Mouse (Mus musculus) liver, embryonic 12.5 days (tissue): ENCODE data around the gene Tiam1. TPM values are rescaled to one million over a fixed set of nuclear protein-coding genes. Genes with fewer than 3 reads are reported as not detected.

Source experiments
- ATAC-seq: fragments of 200-750 bp; cut with Nextera tagmentation; 2 replicates; pipeline ENCODE4 v1.8.0; 2017; ENCODE audit warnings: moderate number of reproducible peaks, mild to moderate bottlenecking, moderate library complexity
- H3K27ac ChIP-seq: fragments of 300-500 bp; sonication (generic); 2 replicates; pipeline ENCODE4 v1.5.1; 2016; ENCODE audit warnings: mild to moderate bottlenecking
- H3K27me3 ChIP-seq: fragments of 300-500 bp; sonication (generic); replicated peaks from 2 replicates; pipeline ENCODE4 v1.6.1; 2016; ENCODE audit warnings: mild to moderate bottlenecking, moderate library complexity
- H3K36me3 ChIP-seq: fragments of 300-500 bp; sonication (generic); 2 replicates; pipeline ENCODE4 v1.6.1; 2016; ENCODE audit warnings: mild to moderate bottlenecking, moderate library complexity
- H3K4me1 ChIP-seq: fragments of 300-500 bp; sonication (generic); 2 replicates; pipeline ENCODE4 v1.6.1; 2016
- H3K4me2 ChIP-seq: fragments of 300-500 bp; sonication (generic); 2 replicates; pipeline ENCODE4 v1.6.1; 2016; ENCODE audit warnings: mild to moderate bottlenecking, moderate library complexity
- H3K4me3 ChIP-seq: fragments of 300-500 bp; sonication (generic); 2 replicates; pipeline ENCODE4 v1.5.1; 2016; ENCODE audit warnings: mild to moderate bottlenecking, moderate library complexity
- H3K9ac ChIP-seq: fragments of 300-500 bp; sonication (generic); 2 replicates; pipeline ENCODE4 v1.6.1; 2016; ENCODE audit warnings: mild to moderate bottlenecking, moderate library complexity
- H3K9me3 ChIP-seq: fragments of 300-500 bp; sonication (generic); replicated peaks from 2 replicates; pipeline ENCODE4 v1.6.1; 2016; ENCODE audit warnings: mild to moderate bottlenecking, moderate library complexity
- WGBS: fragments of 180-500 bp; shearing (Covaris S2); methylation state at CpG from one replicate; pipeline ENCODE4 v1.1.7; 2016; ENCODE audit not compliant: insufficient replicate concordance; 5-methylcytosine and 5-hydroxymethylcytosine counted together
- polyA plus RNA-seq: library from polyadenylated mRNA; unstranded; fragments of >200 nt; fragmentation: Nextera tagmentation; extraction: Ambion mirVana; gene quantifications from 2 replicates; pipeline ENCODE4 v1.2.1, GENCODE M21; 2016

Tiam1 gene
- polyA plus RNA-seq, 1 experiment from 2014 or later, result 9.7 TPM

GRCm38 (mm10) chr16:89874012-89874704 lies 269.4 kb downstream of the Tiam1 start:
- 60% methylated on average over 15 of the region's 15 CpGs for WGBS
- H3K9me3 ChIP-seq, result no peaks in the 10 kb centered on the region
- no peak overlapping the region for H3K27ac ChIP-seq
- no peaks in the 10 kb centered on the region for H3K27me3 ChIP-seq
- peaks cover 32% of the 10 kb centered on the region for H3K4me1 ChIP-seq
- no peak for ATAC-seq
- no peak overlapping the region for H3K9ac ChIP-seq
- no peak overlapping the region for H3K4me3 ChIP-seq
- no peak overlapping the region for H3K4me2 ChIP-seq
- H3K36me3 ChIP-seq, result peaks cover 6% of the 10 kb centered on the region

- peaks cover 9% of the 10 kb centered on the region for H3K36me3 ChIP-seq
- peak overlapping the region; percentile 27; the same call in 1 of the 2 replicates for H3K9ac ChIP-seq
- no peaks in the 10 kb centered on the region for H3K9me3 ChIP-seq
- H3K27ac ChIP-seq, result peak overlapping the region; percentile 58; the same call in 1 of the 2 replicates
- no peaks in the 10 kb centered on the region for H3K27me3 ChIP-seq
- ATAC-seq, result peak; percentile 73
- peaks cover 32% of the 10 kb centered on the region for H3K4me1 ChIP-seq
- H3K4me2 ChIP-seq, result peak overlapping the region; percentile 56
- peak overlapping the region; percentile 15; the same call in 1 of the 2 replicates for H3K4me3 ChIP-seq
- WGBS, result 23% methylated on average over 20 of the region's 20 CpGs
Observed at GRCm38 (mm10) chr16:89872011-89872942, 271.3 kb downstream of the Tiam1 start.

GRCm38 (mm10) chr16:89871382-89871781 lies 272.2 kb downstream of the Tiam1 start:
- ATAC-seq, result peak; percentile 25; the same call in 1 of the 2 replicates
- Histone ChIP-seq H3K9me3 (no peaks in the 10 kb centered on the region), H3K4me2 (peak overlapping the region; percentile 56), H3K4me3 (peak overlapping the region; percentile 9), H3K9ac (no peak overlapping the region; the same call in 1 of the 2 replicates), H3K4me1 (peaks cover 32% of the 10 kb centered on the region), H3K36me3 (peaks cover 10% of the 10 kb centered on the region), H3K27me3 (no peaks in the 10 kb centered on the region), H3K27ac (peak overlapping the region; percentile 58; the same call in 1 of the 2 replicates)
- WGBS, result 20% methylated on average over 13 of the region's 13 CpGs

GRCm38 (mm10) chr16:89870059-89870458 lies 273.5 kb downstream of the Tiam1 start:
- Histone ChIP-seq H3K36me3 (peaks cover 4% of the 10 kb centered on the region; the same call in 1 of the 2 replicates), H3K9me3 (no peaks in the 10 kb centered on the region), H3K9ac (no peak overlapping the region), H3K27ac (no peak overlapping the region), H3K4me3 (no peak overlapping the region), H3K4me2 (no peak overlapping the region), H3K27me3 (no peaks in the 10 kb centered on the region), H3K4me1 (peaks cover 32% of the 10 kb centered on the region)
- WGBS, result 91% methylated on average over 6 of the region's 6 CpGs
- ATAC-seq, result no peak

- Histone ChIP-seq H3K27me3 (no peaks in the 10 kb centered on the region), H3K36me3 (peaks cover 4% of the 10 kb centered on the region; the same call in 1 of the 2 replicates), H3K4me3 (no peak overlapping the region), H3K9ac (no peak overlapping the region), H3K9me3 (no peaks in the 10 kb centered on the region), H3K27ac (no peak overlapping the region), H3K4me1 (peaks cover 30% of the 10 kb centered on the region), H3K4me2 (no peak overlapping the region)
- ATAC-seq, result no peak
- 35% methylated on average over 3 of the region's 3 CpGs for WGBS
Observed at GRCm38 (mm10) chr16:89868502-89868901, 275.1 kb downstream of the Tiam1 start.

GRCm38 (mm10) chr16:89867212-89867829 lies 276.2 kb downstream of the Tiam1 start:
- H3K27me3 ChIP-seq, result no peaks in the 10 kb centered on the region
- no peak overlapping the region for H3K4me3 ChIP-seq
- H3K9ac ChIP-seq, result no peak overlapping the region
- WGBS, result 82% methylated on average over 25 of the region's 26 CpGs
- no peak overlapping the region for H3K27ac ChIP-seq
- no peak for ATAC-seq
- H3K4me2 ChIP-seq, result no peak overlapping the region
- peaks cover 25% of the 10 kb centered on the region for H3K4me1 ChIP-seq
- H3K36me3 ChIP-seq, result peaks cover 4% of the 10 kb centered on the region; the same call in 1 of the 2 replicates
- no peaks in the 10 kb centered on the region for H3K9me3 ChIP-seq

GRCm38 (mm10) chr16:89865136-89865535 lies 278.4 kb downstream of the Tiam1 start:
- Histone ChIP-seq H3K4me1 (peaks cover 6% of the 10 kb centered on the region; the same call in 1 of the 2 replicates), H3K27me3 (no peaks in the 10 kb centered on the region), H3K4me2 (no peak overlapping the region), H3K4me3 (no peak overlapping the region), H3K27ac (no peak overlapping the region), H3K9me3 (no peaks in the 10 kb centered on the region), H3K9ac (no peak overlapping the region), H3K36me3 (peaks cover 4% of the 10 kb centered on the region)
- ATAC-seq, result no peak
- 75% methylated on average over 17 of the region's 17 CpGs for WGBS

- Histone ChIP-seq H3K9ac (no peak overlapping the region), H3K36me3 (peaks cover 4% of the 10 kb centered on the region), H3K4me1 (peaks cover 6% of the 10 kb centered on the region; the same call in 1 of the 2 replicates), H3K9me3 (no peaks in the 10 kb centered on the region), H3K27ac (no peak overlapping the region), H3K4me3 (no peak overlapping the region), H3K27me3 (no peaks in the 10 kb centered on the region), H3K4me2 (no peak overlapping the region)
- WGBS, result 78% methylated on average over 3 of the region's 3 CpGs
- ATAC-seq, result no peak
Observed at GRCm38 (mm10) chr16:89864710-89865109, 278.9 kb downstream of the Tiam1 start.

GRCm38 (mm10) chr16:89863264-89863663 lies 280.3 kb downstream of the Tiam1 start:
- WGBS, result 61% methylated on average over 5 of the region's 5 CpGs
- H3K27ac ChIP-seq, result no peak overlapping the region

GRCm38 (mm10) chr16:89861531-89861930 lies 282.0 kb downstream of the Tiam1 start:
- ATAC-seq, result no peak

More at GRCm38 (mm10) chr16:89863264-89863663, 280.3 kb downstream of the Tiam1 start:
- no peaks in the 10 kb centered on the region for H3K27me3 ChIP-seq
- peaks cover 4% of the 10 kb centered on the region for H3K36me3 ChIP-seq
- no peak overlapping the region for H3K4me2 ChIP-seq
- no peak for ATAC-seq
- H3K9me3 ChIP-seq, result no peaks in the 10 kb centered on the region
- no peak overlapping the region for H3K9ac ChIP-seq
- peaks cover 6% of the 10 kb centered on the region; the same call in 1 of the 2 replicates for H3K4me1 ChIP-seq
- no peak overlapping the region for H3K4me3 ChIP-seq

GRCm38 (mm10) chr16:89860708-89861107 lies 282.9 kb downstream of the Tiam1 start:
- Histone ChIP-seq H3K9ac (no peak overlapping the region), H3K4me3 (no peak overlapping the region), H3K4me2 (no peak overlapping the region), H3K27me3 (no peaks in the 10 kb centered on the region), H3K27ac (no peak overlapping the region), H3K4me1 (peaks cover 6% of the 10 kb centered on the region; the same call in 1 of the 2 replicates), H3K9me3 (no peaks in the 10 kb centered on the region), H3K36me3 (no peaks in the 10 kb centered on the region; the same call in 1 of the 2 replicates)
- no peak for ATAC-seq
- 74% methylated on average over 6 of the region's 6 CpGs for WGBS

More at GRCm38 (mm10) chr16:89861531-89861930, 282.0 kb downstream of the Tiam1 start:
- Histone ChIP-seq H3K27me3 (no peaks in the 10 kb centered on the region), H3K9ac (no peak overlapping the region), H3K9me3 (no peaks in the 10 kb centered on the region), H3K4me3 (no peak overlapping the region), H3K36me3 (no peaks in the 10 kb centered on the region; the same call in 1 of the 2 replicates), H3K4me1 (peaks cover 6% of the 10 kb centered on the region; the same call in 1 of the 2 replicates), H3K4me2 (no peak overlapping the region), H3K27ac (no peak overlapping the region)
- WGBS, result 60% methylated on average over 5 of the region's 5 CpGs
